Mouse (Mus musculus) retina, postnatal 1 day (tissue): ENCODE results near the gene Acbd6.

ENCODE experiments used
- DNase-seq: peaks from one replicate; pipeline ENCODE4 v3.0.0-alpha.2; 2012

Gene Acbd6

GRCm38 (mm10) chr1:155725876-155726275 lies 168.0 kb downstream of the Acbd6 start:
- DNase-seq, result peak; percentile 70

- DNase-seq, result no peak
These were observed 169.9 kb downstream of the Acbd6 start for GRCm38 (mm10) chr1:155727830-155728229.

- no peak for DNase-seq
These were observed 171.3 kb downstream of the Acbd6 start for GRCm38 (mm10) chr1:155729113-155729795.

- no peak for DNase-seq
These were observed 173.2 kb downstream of the Acbd6 start for GRCm38 (mm10) chr1:155731156-155731555.

- DNase-seq, result no peak
These were observed 178.3 kb downstream of the Acbd6 start for GRCm38 (mm10) chr1:155736096-155736825.

DNA sequence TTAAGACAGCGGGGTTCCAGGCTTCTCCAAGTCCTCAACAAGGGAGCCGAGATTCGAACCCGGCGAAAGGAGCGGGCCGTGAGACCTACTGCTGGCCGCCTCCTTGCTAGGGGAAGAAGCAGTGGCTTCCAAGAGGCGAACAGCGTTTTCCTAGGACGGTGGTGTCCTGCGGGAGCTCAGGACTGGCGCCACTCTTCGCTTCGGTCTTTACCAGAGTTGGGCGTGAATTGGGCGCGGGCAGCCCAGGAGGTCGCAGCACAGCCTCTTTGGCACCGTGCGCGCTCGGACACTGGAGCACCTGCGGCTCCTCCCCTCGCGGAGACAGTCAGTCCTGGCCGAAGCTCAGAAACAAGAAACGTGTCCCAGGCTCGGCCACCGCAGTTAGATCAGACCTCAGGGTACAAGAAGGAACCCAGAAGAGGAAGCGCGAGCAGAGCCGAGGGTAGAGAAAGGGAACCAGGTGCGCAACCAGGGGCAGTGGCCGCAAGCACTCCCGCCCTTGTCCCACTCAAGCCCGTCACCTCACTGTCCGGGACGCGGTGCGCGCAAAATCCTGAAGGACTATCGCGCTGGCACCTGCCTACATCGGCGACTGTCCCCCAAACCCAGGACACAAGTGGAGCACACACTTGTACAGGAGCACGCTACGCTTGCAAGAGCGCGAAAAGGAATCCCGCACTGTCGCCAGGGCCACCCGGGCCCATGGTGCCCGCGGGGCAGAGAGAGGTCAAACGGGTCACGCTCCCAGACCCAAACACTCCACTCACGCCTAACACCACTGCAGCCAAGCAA lies 179.3 kb downstream of the Acbd6 start:
- DNase-seq, result no peak

- DNase-seq, result no peak
These were observed 180.0 kb downstream of the Acbd6 start for GRCm38 (mm10) chr1:155737809-155738383.
